Mouse (Mus musculus) forebrain, embryonic 13.5 days (tissue): ENCODE results near the gene Hfe. TPM values are rescaled to one million over a fixed set of nuclear protein-coding genes. Genes with fewer than 3 reads are reported as not detected.
"Not testable (repeated sequence)": the region's sequence is repeated elsewhere in the genome, so short reads cannot be mapped to it uniquely, and the experiment has no call there.

Source experiments
- ATAC-seq: fragments of 200-750 bp; cut with Nextera tagmentation; 2 replicates; pipeline ENCODE4 v1.8.0; 2017
- H3K27ac ChIP-seq: fragments of 300-500 bp; sonication (generic); 2 replicates; pipeline ENCODE4 v1.5.1; 2015; ENCODE audit warnings: inconsistent platforms, mild to moderate bottlenecking, moderate library complexity
- H3K27me3 ChIP-seq: fragments of 300-500 bp; sonication (generic); 2 replicates; pipeline ENCODE4 v1.6.1; 2015; ENCODE audit warnings: mild to moderate bottlenecking, inconsistent platforms
- H3K36me3 ChIP-seq: fragments of 300-500 bp; sonication (generic); 2 replicates; pipeline ENCODE4 v1.6.1; 2015; ENCODE audit warnings: mild to moderate bottlenecking, inconsistent platforms; ENCODE audit not compliant: poor library complexity, severe bottlenecking
- H3K4me1 ChIP-seq: fragments of 300-500 bp; sonication (generic); 2 replicates; pipeline ENCODE4 v1.6.1; 2015; ENCODE audit warnings: inconsistent platforms
- H3K4me2 ChIP-seq: fragments of 300-500 bp; sonication (generic); 2 replicates; pipeline ENCODE4 v1.6.1; 2015; ENCODE audit warnings: inconsistent platforms, mild to moderate bottlenecking, moderate library complexity
- H3K4me3 ChIP-seq: fragments of 300-500 bp; sonication (generic); 2 replicates; pipeline ENCODE4 v1.5.1; 2015; ENCODE audit warnings: mild to moderate bottlenecking, inconsistent platforms
- H3K9ac ChIP-seq: fragments of 300-500 bp; sonication (generic); 2 replicates; pipeline ENCODE4 v1.6.1; 2015; ENCODE audit warnings: mild to moderate bottlenecking, inconsistent platforms
- H3K9me3 ChIP-seq: fragments of 300-500 bp; sonication (generic); replicated peaks from 2 replicates; pipeline ENCODE4 v1.6.1; 2016; ENCODE audit warnings: inconsistent platforms
- WGBS: fragments of 180-500 bp; shearing (Covaris S2); methylation state at CpG from one replicate; pipeline ENCODE4 v1.1.7; 2015; 5-methylcytosine and 5-hydroxymethylcytosine counted together
- polyA plus RNA-seq: library from polyadenylated mRNA; unstranded; fragments of >200 nt; fragmentation: Nextera tagmentation; extraction: Ambion mirVana; gene quantifications from 2 replicates; pipeline ENCODE4 v1.2.1, GENCODE M21; 2015

The Hfe gene
- polyA plus RNA-seq, 1 experiment from 2014 or later = 2.2 TPM

- H3K4me3 ChIP-seq = no peak overlapping the region
- no peak overlapping the region for H3K27ac ChIP-seq
- H3K4me2 ChIP-seq = no peak overlapping the region
- H3K36me3 ChIP-seq = no peaks in the 10 kb centered on the region
- WGBS = 80% methylated on average over 4 of the region's 4 CpGs
- no peak for ATAC-seq
- peaks cover 22% of the 10 kb centered on the region for H3K4me1 ChIP-seq
- H3K9ac ChIP-seq = no peak overlapping the region
- H3K27me3 ChIP-seq = no peaks in the 10 kb centered on the region
- no peaks in the 10 kb centered on the region for H3K9me3 ChIP-seq
These were observed 23.5 kb downstream of the Hfe start for GRCm38 (mm10) chr13:23687181-23687580.

DNA sequence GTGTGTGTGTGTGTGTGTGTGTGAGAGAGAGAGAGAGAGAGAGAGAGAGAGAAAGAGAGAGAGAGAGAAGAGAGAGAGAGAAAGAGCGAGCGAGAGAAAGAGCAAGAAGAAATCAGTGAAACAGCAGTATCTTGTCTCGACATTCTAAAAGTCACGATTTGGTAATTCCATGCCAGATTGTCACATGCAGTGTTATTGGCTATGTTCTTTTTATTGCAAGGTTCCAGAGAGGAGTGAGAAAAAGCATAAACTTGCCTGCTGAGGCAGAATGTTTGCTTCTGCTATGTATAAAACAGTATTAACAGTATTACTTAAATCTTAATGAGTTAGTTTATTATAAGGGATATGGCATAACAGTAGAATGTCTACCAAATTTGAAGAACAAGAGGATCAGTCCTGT is 24.7 kb downstream of the Hfe start:
- ATAC-seq = no peak
- Histone ChIP-seq H3K36me3 (no peaks in the 10 kb centered on the region), H3K9me3 (no peaks in the 10 kb centered on the region), H3K9ac (peak overlapping the region; percentile 81), H3K4me2 (peak overlapping the region; percentile 68), H3K4me1 (peaks cover 22% of the 10 kb centered on the region), H3K27ac (peak overlapping the region; percentile 98), H3K27me3 (no peaks in the 10 kb centered on the region), H3K4me3 (peak overlapping the region; percentile 51)
- 33% methylated on average over 4 of the region's 4 CpGs for WGBS

DNA sequence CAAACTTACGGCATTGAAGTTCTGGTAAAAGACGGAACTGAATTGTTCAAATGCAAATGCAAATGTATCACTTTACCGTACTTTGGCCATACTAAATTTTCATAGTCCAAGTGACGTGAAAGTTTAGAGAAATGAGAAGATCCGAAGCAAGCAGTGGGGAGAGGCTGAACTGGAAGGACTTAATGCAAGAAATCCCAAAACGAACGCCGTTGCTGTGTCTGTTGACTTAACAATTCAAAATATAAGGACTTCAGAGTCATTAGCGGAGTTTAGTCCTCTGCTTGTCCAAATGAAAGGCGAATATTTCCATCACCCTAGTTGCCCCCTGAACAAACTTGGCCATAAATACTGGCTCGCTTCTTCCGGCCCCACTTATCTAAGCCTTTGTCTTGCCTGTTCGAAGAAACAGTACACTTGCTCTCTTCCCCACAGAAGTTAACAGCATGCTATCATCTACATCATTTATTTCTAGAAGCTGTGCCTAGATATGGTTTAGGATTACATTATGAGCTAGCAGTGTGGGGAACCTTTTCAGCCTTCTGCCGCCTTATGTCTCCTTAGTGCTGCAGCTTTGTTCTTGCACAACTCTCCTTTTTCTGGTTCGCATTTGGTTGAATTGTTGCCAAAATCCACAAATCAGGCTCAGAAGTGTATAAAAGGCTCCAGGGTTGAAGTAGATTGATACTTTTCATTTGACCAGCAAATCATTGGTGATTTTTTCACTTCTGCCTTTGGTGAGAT is 25.4 kb downstream of the Hfe start:
- H3K27ac ChIP-seq = peak overlapping the region; percentile 98
- H3K4me3 ChIP-seq = peak overlapping the region; percentile 51
- H3K27me3 ChIP-seq = no peaks in the 10 kb centered on the region
- WGBS = 6% methylated on average over 15 of the region's 15 CpGs
- H3K36me3 ChIP-seq = no peaks in the 10 kb centered on the region
- no peak for ATAC-seq
- H3K9ac ChIP-seq = peak overlapping the region; percentile 81
- H3K4me2 ChIP-seq = peak overlapping the region; percentile 68
- H3K9me3 ChIP-seq = no peaks in the 10 kb centered on the region
- H3K4me1 ChIP-seq = peaks cover 22% of the 10 kb centered on the region

- Histone ChIP-seq H3K4me1 (peaks cover 22% of the 10 kb centered on the region), H3K27ac (peak overlapping the region; percentile 98), H3K4me2 (peak overlapping the region; percentile 68), H3K9ac (peak overlapping the region; percentile 81), H3K4me3 (peak overlapping the region; percentile 51)
- WGBS = 0% methylated on average over 18 of the region's 37 CpGs
- H3K27me3 ChIP-seq, H3K9me3 ChIP-seq, H3K36me3 ChIP-seq: not testable (repeated sequence)
- peak; percentile 25 for ATAC-seq
These were observed 26.2 kb downstream of the Hfe start for GRCm38 (mm10) chr13:23684295-23684945.

DNA sequence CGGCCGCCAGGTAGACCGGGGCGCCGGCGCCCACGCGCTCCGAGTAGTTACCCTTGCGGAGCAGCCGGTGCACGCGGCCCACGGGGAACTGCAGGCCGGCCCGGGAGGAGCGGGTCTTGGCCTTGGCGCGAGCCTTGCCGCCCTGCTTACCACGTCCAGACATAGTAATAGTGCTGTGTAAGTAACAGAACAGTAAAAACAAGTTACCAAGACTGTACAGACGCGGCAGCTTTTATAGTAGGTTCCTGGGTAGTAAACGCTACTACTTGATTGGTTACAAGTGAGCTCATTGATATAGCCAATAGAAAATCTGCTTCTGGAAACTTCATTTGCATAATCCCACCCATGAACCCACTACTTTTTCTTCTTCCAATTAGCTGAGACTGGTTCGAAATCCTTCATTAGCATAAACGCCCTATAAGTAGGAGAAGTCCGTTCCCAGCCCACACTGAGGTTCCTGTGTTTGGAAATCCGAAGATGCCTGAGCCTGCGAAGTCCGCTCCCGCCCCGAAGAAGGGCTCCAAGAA is 26.8 kb downstream of the Hfe start, which contains the start of the genes Hist1h2ac and Hist1h2bc:
TSS of gene Hist1h2ac (minus strand) at position 194 of the 527 bp plus-strand sequence.
TSS of gene Hist1h2bc (plus strand) at position 445 of the 527 bp plus-strand sequence.
- H3K4me2 ChIP-seq = peak within 1 kb of the TSS; percentile 68
- H3K4me1 ChIP-seq = peaks cover 22% of the 10 kb centered on the region
- H3K27me3 ChIP-seq = no peaks in the 10 kb centered on the region
- no peaks in the 10 kb centered on the region for H3K36me3 ChIP-seq
- peak within 1 kb of the TSS; percentile 51 for H3K4me3 ChIP-seq
- WGBS = under 1% methylated on average over 29 of the region's 32 CpGs
- H3K27ac ChIP-seq = peak within 1 kb of the TSS; percentile 98
- peak within 1 kb of the TSS; percentile 81 for H3K9ac ChIP-seq
- peak; percentile 99 for ATAC-seq
- no peaks in the 10 kb centered on the region for H3K9me3 ChIP-seq

DNA sequence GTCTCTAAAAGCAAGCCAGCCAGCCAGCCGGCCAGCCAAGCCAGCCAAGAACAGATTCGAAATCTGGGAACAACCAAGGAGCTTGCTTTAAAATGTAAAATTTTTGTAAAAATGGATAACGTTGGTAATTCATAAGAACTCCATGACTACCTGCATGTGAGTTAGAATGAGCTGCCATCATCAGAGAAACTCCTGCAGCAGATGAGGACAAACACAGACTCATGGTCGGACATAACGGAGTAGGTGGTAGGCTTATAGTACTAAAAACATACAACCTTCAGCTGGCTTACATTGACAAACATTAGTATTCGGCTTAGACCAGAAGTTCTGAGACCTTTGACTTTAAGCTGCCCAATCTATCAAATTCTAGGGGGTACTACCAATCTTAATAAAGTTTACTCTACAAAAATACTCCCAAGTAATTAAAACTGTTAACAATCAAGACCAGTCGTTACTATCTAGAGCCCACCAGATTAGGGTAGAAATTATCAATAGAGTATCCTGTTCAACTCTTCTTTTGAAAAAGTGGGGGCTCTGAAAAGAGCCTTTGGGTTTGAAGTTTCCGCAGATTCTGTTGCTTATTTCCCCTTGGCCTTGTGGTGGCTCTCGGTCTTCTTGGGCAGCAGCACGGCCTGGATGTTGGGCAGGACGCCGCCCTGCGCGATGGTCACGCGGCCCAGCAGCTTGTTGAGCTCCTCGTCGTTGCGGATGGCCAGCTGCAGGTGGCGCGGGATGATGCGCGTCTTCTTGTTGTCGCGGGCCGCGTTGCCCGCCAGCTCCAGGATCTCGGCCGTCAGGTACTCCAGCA is 27.5 kb downstream of the Hfe start:
- Histone ChIP-seq H3K4me2 (peak overlapping the region; percentile 68), H3K4me3 (peak overlapping the region; percentile 51), H3K4me1 (peaks cover 22% of the 10 kb centered on the region), H3K9ac (peak overlapping the region; percentile 68), H3K27ac (peak overlapping the region; percentile 94)
- not testable (repeated sequence) for H3K36me3 ChIP-seq, H3K9me3 ChIP-seq, H3K27me3 ChIP-seq
- ATAC-seq = 0 out of 2 replicates have a peak, but pooled peaks have one; percentile 1
- WGBS = 7% methylated on average over 16 of the region's 30 CpGs

DNA sequence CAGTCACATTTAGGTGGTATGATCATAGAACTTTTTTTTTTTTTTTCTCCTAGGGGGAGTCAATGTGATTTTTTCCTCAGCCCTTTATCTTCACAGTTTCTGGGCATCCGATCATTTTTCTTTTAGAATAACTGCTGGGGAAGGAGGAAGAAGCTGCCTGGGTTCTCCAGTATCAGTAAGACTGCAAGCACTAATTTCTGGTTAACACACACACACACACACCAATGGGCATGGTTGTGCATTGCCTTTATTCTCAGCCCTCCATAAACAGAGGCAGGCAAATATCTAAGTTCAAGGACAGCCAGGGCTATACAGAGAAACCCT is 28.1 kb downstream of the Hfe start:
- H3K4me2 ChIP-seq = peak overlapping the region; percentile 68
- H3K4me1 ChIP-seq = peaks cover 22% of the 10 kb centered on the region
- H3K27me3 ChIP-seq = 0 out of 2 replicates have a peak, but pooled peaks cover 2% of the 10 kb centered on the region
- H3K9ac ChIP-seq = peak overlapping the region; percentile 68
- H3K4me3 ChIP-seq = peak overlapping the region; percentile 51
- no peak for ATAC-seq
- WGBS = 57% methylated on average over 1 of the region's 1 CpGs
- no peaks in the 10 kb centered on the region for H3K9me3 ChIP-seq
- H3K27ac ChIP-seq = peak overlapping the region; percentile 94
- H3K36me3 ChIP-seq = no peaks in the 10 kb centered on the region

GRCm38 (mm10) chr13:23681990-23682582 is 28.6 kb downstream of the Hfe start:
- Histone ChIP-seq H3K36me3 (no peaks in the 10 kb centered on the region), H3K4me2 (peak overlapping the region; percentile 68), H3K4me3 (no peak overlapping the region)

GRCm38 (mm10) chr13:23662536-23662935 is 48.1 kb downstream of the Hfe start:
- no peak overlapping the region for H3K4me2 ChIP-seq
- no peak overlapping the region for H3K9ac ChIP-seq
- H3K4me3 ChIP-seq = no peak overlapping the region
- WGBS = 75% methylated on average over 3 of the region's 3 CpGs
- H3K4me1 ChIP-seq = no peaks in the 10 kb centered on the region
- H3K27me3 ChIP-seq = no peaks in the 10 kb centered on the region
- H3K9me3 ChIP-seq = no peaks in the 10 kb centered on the region
- H3K36me3 ChIP-seq = no peaks in the 10 kb centered on the region
- ATAC-seq = no peak
- H3K27ac ChIP-seq = no peak overlapping the region

More at GRCm38 (mm10) chr13:23681990-23682582, 28.6 kb downstream of the Hfe start:
- no peak overlapping the region; the same call in 1 of the 2 replicates for H3K27ac ChIP-seq
- peaks cover 22% of the 10 kb centered on the region for H3K4me1 ChIP-seq
- no peak for ATAC-seq
- no peak overlapping the region for H3K9ac ChIP-seq
- no peaks in the 10 kb centered on the region for H3K9me3 ChIP-seq
- WGBS = 88% methylated on average over 6 of the region's 6 CpGs
- H3K27me3 ChIP-seq = 0 out of 2 replicates have a peak, but pooled peaks cover 2% of the 10 kb centered on the region

DNA sequence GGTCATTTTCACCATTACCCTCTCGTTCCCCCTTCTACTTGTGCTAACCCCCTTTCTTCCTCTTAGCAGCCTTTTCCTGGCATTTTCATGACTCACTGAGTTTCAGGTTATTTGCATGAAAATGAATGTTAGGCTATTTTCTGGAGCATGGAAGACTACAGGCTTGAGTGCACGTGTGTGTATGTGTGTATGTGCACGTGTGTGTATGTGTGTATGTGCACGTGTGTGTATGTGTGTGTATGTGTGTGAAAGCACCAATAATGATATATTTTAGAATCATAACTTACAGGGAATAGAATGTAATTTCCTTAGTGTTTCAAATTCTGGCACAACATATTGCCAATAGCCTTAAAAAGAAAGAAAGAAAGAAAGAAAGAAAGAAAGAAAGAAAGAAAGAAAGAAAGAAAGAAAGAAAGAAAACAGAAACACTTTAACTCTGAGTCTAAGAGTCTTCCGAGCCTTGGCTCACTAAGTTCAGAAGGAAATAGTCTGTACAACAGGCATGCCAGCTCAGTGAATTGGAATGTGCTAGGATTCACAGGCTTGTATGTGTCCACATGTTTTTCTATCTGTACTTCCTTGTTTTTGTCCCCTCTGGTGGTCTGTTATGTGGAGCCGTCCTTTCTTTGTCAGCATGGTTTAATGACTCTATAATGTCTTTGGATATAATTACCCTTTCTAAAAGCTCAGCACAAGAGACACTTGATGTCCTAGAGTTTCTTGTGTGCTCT is 50.9 kb downstream of the Hfe start:
- Histone ChIP-seq H3K4me3 (no peak overlapping the region), H3K4me2 (no peak overlapping the region), H3K27ac (no peak overlapping the region), H3K4me1 (no peaks in the 10 kb centered on the region), H3K9me3 (no peaks in the 10 kb centered on the region), H3K27me3 (no peaks in the 10 kb centered on the region), H3K9ac (no peak overlapping the region), H3K36me3 (no peaks in the 10 kb centered on the region)
- 72% methylated on average over 6 of the region's 6 CpGs for WGBS
- ATAC-seq = no peak
